Mouse (Mus musculus) cerebellum, adult 2 months (tissue): ENCODE measurements at regions not wholly inside any gene's neighbourhood (a gene's known extent, or its start where the extent isn't known, plus 50 kb on each side); places are given as distances from the start of the nearest gene placed in this dataset.
A peak's percentile ranks its signal among the peaks of the same experiment; 100 is the strongest.

ENCODE experiments used
- DNase-seq, 2 experiments: peaks; one replicate each; pipeline ENCODE4 v3.0.0; 2021
- H3K27ac ChIP-seq: fragments of 200-500 bp; 2 replicates; pipeline ENCODE4 v1.5.1; 2012; ENCODE audit warnings: low read length, control low read depth, inconsistent platforms; ENCODE audit not compliant: insufficient read depth
- H3K27me3 ChIP-seq: fragments of 200-500 bp; 2 replicates; pipeline ENCODE4 v1.6.1; 2012; ENCODE audit warnings: inconsistent platforms, mild to moderate bottlenecking, low read length, moderate library complexity; ENCODE audit not compliant: control insufficient read depth, insufficient read depth
- H3K4me1 ChIP-seq: fragments of 200-500 bp; 2 replicates; pipeline ENCODE4 v1.6.1; 2011; ENCODE audit warnings: low read length; ENCODE audit not compliant: control insufficient read depth, insufficient read depth
- H3K4me3 ChIP-seq: fragments of 200-500 bp; replicated peaks from 2 replicates; pipeline ENCODE3; 2011; ENCODE audit warnings: mild to moderate bottlenecking, low read depth, low read length, control low read depth; ENCODE audit not compliant: insufficient read depth
- CTCF ChIP-seq: fragments of 200-500 bp; IDR thresholded peaks from 2 replicates; pipeline ENCODE4 v1.5.1; 2011; ENCODE audit warnings: low read depth, mild to moderate bottlenecking, control low read depth, low read length, moderate library complexity, borderline replicate concordance; ENCODE audit not compliant: insufficient read depth
- POLR2A ChIP-seq: fragments of 200-500 bp; IDR thresholded peaks from 2 replicates; pipeline ENCODE4 v1.6.1; 2011; ENCODE audit warnings: low read length, control low read depth, borderline replicate concordance; ENCODE audit not compliant: insufficient read depth
- WGBS: fragments of 180-500 bp; shearing (Covaris S2); methylation state at CpG from one replicate; pipeline ENCODE4 v1.1.7; 2018; 5-methylcytosine and 5-hydroxymethylcytosine counted together

DNA sequence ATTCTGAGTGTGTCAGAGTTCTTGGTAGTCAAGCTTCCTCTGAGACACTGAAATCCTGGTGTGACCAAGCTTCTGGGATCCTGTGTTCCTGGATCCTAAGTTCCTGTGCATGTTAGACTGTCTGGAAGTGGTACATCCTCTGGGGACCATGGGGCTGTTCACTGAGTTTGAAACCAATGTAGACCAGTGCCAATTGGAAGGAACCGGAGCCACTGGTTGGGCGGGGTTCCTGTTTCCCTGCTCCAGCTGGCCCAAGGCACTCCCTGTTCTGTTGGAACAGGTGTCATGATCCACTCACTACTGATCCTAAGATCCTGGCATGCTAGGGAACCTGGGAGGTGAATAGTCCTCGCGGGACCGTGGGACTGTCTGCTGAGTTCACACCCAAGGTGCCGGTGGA lies 124.3 kb upstream of the Ccdc85a start:
- no peaks in the 10 kb centered on the region for H3K27me3 ChIP-seq
- H3K4me1 ChIP-seq = no peaks in the 10 kb centered on the region
- H3K4me3 ChIP-seq = no peak overlapping the region
- no peak for TF ChIP-seq POLR2A
- no peak for TF ChIP-seq CTCF
- no peak overlapping the region for H3K27ac ChIP-seq
- WGBS = 69% methylated on average over 6 of the region's 6 CpGs
- no peak for DNase-seq

DNA sequence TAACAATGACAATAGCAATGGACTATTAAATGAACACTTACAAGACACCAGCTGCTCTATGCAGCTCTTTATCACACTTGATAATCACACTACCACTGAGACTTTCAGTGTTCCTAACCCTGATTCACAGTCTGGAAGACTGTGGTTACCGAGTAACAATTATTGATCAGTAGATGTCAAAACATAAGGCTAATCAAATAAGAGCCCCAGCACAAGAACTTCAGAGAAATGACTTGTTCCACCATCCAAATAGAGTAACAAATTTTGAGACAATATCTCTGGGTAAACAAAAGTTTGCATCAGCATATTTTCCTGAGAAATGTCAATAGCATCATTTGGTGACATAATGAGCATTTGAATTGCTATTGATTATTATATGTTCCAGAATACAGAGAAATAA lies 118.3 kb upstream of the Ccdc85a start:
- no peaks in the 10 kb centered on the region for H3K27me3 ChIP-seq
- 90% methylated on average over 1 of the region's 1 CpGs for WGBS
- TF ChIP-seq CTCF (no peak), POLR2A (no peak)
- H3K4me3 ChIP-seq = no peak overlapping the region
- no peaks in the 10 kb centered on the region for H3K4me1 ChIP-seq
- DNase-seq = no peak
- no peak overlapping the region for H3K27ac ChIP-seq

DNA sequence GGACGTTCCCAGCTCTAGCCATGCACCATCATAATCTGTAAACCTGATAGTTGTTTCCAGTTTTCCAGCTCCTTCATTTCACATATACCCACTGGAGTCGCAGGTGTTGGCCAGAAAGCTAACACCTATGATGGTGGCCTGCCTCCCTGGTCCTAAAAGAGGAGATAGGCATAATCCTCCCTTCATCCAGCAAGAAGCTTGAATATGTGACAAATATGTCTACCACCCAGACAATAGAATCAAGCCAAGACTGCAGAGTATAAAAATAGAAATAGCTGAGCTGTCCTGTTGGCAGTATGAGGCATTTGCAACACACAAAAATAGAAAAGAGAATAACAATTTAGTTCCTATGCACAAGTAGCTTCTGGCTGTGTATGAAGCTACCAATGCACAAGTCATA lies 117.3 kb upstream of the Ccdc85a start:
- no peaks in the 10 kb centered on the region for H3K27me3 ChIP-seq
- H3K4me1 ChIP-seq = no peaks in the 10 kb centered on the region
- no peak for TF ChIP-seq CTCF
- no peak for DNase-seq
- no peak overlapping the region for H3K27ac ChIP-seq
- 88% methylated on average over 2 of the region's 2 CpGs for WGBS
- no peak overlapping the region for H3K4me3 ChIP-seq

DNA sequence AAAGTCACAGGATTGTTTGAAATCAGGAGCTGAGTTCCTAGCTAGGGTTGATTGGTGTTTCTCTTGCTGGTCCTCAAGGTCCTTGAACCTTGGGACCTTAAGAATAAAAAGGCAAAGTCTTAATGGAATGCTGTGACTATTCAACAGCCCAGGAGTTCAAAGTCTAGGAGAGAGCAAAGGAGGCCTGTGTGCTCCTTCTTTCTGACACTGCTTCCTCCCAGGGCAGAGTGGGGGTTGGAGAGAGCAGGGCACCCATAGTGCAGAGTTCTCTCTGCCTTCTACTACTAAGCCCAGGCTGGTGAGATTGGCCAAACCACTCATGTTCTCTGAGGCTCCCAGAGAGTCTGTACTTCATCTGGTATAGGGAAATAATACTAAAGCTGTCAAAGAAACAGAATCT lies 115.6 kb upstream of the Ccdc85a start:
- no peaks in the 10 kb centered on the region for H3K27me3 ChIP-seq
- no peaks in the 10 kb centered on the region for H3K4me1 ChIP-seq
- no peak for TF ChIP-seq POLR2A
- no peak for TF ChIP-seq CTCF
- no peak overlapping the region for H3K4me3 ChIP-seq
- DNase-seq = no peak
- H3K27ac ChIP-seq = no peak overlapping the region

DNA sequence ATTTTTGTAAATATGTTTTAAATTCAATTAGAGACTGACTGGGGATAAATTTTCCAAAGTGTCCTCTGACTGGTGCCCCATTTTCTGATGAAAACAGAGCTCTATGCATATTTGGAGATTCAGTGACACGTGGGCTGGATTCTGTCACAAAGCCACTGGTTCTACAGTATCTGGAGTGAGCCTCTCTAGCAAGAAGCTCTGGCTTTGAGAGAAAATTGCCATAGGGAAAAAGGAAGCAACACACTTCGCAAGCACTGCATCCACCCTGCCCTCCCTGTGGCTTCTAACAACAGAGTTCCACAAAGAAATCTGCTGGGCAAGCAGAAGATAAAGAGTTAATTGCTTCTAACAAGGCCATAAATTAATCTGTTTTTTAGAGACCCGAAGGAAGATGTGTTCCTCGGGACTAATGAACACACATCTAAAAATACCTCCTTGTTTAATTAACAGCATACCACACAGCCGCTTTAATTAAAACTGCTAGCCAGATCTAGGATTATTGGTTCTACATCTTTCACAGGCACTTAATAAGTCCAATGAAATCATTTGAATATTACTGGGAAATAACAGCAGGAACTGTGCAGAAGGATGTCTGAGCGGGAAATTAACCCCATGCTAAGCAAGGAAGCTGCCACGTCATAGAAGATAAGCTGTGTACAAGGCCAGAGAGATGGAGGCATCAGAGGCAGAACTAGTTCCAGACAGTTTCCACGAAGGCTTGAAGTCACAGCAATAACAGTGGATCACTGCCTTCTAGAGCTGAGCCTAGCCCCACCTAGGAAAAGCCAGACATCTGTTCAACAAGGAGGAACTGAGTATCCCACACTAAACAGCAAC lies 113.7 kb upstream of the Ccdc85a start:
- 23% methylated on average over 8 of the region's 8 CpGs for WGBS
- 0 out of 2 replicates have a peak, but pooled peaks cover under 1% of the 10 kb centered on the region for H3K4me1 ChIP-seq
- H3K27me3 ChIP-seq = no peaks in the 10 kb centered on the region
- no peak overlapping the region for H3K4me3 ChIP-seq
- TF ChIP-seq CTCF = no peak
- no peak for TF ChIP-seq POLR2A
- H3K27ac ChIP-seq = no peak overlapping the region
- DNase-seq = no peak

DNA sequence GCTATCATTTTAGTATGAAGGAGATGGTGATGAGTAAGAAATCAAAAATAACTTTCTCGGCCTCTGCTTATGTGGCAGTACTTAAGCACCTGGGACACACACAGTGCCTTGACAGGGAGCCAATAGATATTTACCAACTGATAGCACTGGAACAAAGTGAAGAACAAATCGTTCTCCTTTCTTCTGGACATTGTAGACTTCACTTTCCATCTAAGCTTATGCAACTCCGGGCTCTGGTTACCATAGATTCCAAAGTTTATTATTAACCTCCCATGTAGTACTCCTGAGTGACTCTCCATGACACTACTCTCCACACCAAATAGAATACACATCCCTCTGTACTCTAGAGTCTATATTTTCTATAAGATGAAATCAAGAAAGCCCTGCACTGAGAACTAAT lies 110.9 kb upstream of the Ccdc85a start:
- no peak for TF ChIP-seq CTCF
- no peak for TF ChIP-seq POLR2A
- WGBS = 47% methylated on average over 3 of the region's 3 CpGs

DNA sequence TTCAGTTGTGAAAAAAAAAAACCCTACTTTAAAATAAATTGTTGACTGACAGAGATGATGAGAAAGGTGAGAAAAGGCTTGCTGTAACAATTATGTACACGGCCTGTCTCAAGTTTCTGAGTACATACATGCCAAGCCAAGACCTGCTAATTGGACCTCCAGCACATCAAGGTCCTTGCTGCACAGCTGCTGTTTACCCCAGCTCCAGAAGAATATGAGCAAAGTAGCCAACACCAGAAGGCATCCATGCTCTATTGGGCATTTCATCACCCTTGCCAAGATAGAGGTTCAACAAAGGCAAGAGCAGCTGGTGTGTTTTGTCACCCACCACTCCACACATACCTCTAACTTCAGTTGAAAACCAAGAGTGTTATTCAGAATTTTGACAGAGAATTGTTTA lies 109.2 kb upstream of the Ccdc85a start:
- H3K4me1 ChIP-seq = peaks cover 4% of the 10 kb centered on the region
- TF ChIP-seq POLR2A (no peak), CTCF (no peak)
- DNase-seq = no peak
- H3K27ac ChIP-seq = no peak overlapping the region
- no peak overlapping the region for H3K4me3 ChIP-seq
- WGBS = 47% methylated on average over 1 of the region's 1 CpGs
- no peaks in the 10 kb centered on the region for H3K27me3 ChIP-seq

More for the DNA sequence above, 110.9 kb upstream of the Ccdc85a start:
- peaks cover 4% of the 10 kb centered on the region for H3K4me1 ChIP-seq
- H3K27ac ChIP-seq = no peak overlapping the region
- DNase-seq = no peak
- no peak overlapping the region for H3K4me3 ChIP-seq
- H3K27me3 ChIP-seq = no peaks in the 10 kb centered on the region

DNA sequence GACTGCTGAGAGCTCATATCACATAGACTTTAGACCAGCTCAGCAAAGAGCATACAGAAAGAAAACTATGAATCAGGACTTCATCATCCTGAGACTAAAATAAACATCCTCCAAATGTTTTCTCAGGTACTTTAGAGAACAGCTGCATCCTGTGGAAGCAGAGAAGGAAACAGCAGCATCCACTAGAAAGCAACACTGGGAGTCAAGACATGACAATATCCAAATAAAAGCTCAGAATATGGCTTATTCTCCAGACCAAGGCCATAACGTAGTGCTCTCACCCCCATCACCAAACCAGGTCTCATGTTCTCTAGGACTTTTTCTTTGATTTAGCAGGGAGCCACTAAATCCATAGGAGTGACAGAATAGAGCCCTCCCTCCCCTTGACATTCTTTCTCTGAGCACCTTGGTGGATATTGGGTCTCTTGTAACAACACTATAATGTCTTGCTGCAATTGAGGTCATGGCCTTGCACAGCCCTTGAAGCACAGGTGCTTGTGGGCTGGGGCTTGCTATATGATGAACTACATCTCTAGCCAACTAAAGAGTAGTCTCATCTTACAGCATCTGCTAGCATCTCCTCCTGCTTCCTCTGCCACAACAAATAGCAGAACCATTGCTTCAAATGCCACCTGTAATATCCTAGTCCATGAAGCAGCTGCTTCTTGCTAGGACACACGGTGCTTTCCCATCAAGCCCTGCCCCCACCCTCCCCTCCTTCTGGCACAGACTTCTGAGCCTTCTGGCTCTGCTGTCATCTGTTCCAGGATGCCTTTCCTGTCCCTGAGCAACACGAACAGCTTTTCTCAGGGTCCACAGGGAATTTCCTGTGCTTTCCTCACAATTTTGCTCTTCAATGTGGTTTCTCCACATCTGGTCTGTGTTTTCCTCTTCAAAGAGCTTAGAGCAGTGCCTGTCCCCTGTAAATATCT lies 108.4 kb upstream of the Ccdc85a start:
- DNase-seq = peak in 1 of 2 experiments; percentile 3
- H3K27me3 ChIP-seq = no peaks in the 10 kb centered on the region
- WGBS = 19% methylated on average over 3 of the region's 3 CpGs
- no peak for TF ChIP-seq CTCF
- TF ChIP-seq POLR2A = no peak
- H3K4me3 ChIP-seq = no peak overlapping the region
- no peak overlapping the region for H3K27ac ChIP-seq
- H3K4me1 ChIP-seq = peaks cover 4% of the 10 kb centered on the region
